Mouse (Mus musculus) liver, adult 2 months (tissue): ENCODE measurements around the gene Tdrd9.

Experiments
- CTCF ChIP-seq: fragments of 200-500 bp; IDR thresholded peaks from 2 replicates; pipeline ENCODE4 v1.5.1; 2011; ENCODE audit warnings: low read depth, low read length, control low read depth
- POLR2A ChIP-seq: fragments of 200-500 bp; IDR thresholded peaks from 2 replicates; pipeline ENCODE4 v1.6.1; 2011; ENCODE audit warnings: low read length, control low read depth; ENCODE audit not compliant: insufficient read depth; ENCODE audit errors: extremely low read depth

- TF ChIP-seq POLR2A, result no peak
- no peak for TF ChIP-seq CTCF
Measured at GRCm38 (mm10) chr12:111978274-111978673, 6.9 kb downstream of the Tdrd9 start.
